Mouse (Mus musculus) urinary bladder, adult 18-20 months (tissue): Measurements from ENCODE around the gene Galnt2.

Source experiments
- DNase-seq, 2 experiments: peaks; one replicate each; pipeline ENCODE4 v3.0.0; 2022; ENCODE audit warnings: low spot score in 2 of 2, mixed read lengths in 2 of 2

Galnt2 gene

DNA sequence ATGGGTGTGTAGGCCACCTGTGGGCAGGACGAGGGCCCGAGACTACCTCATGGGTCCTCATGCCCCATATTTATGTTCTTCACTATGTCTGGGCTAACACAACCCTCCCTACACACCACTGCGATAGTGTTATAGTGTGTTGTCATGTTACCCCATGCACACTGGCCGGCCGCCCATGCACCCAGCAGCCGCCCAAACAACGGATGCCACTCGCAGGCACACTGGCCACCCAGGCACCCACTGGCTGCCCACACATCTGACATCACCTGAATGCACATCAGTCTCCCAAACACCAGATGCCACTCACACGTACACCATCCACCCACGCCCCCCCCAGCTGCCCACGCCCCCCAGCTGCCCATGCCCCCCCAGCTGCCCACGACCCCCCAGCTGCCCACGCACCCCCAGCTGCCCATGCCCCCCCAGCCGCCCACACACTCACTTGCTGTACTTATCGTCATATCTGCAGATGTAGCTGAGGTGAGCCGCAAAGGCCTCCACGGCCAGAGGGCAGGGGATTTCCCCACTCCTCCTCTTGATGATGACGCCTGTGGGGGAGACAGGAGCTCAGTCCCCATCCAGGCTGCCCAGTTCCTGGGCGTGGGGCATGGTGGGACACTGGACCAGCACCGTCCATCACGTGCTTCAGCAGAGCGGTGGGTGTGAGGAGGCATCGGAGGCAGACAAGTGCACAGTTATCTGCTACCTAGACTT lies 140.4 kb downstream of the Galnt2 start:
- DNase-seq: no peak

- no peak for DNase-seq
Measured at GRCm38 (mm10) chr8:124373753-124374152, 142.6 kb downstream of the Galnt2 start.

DNA sequence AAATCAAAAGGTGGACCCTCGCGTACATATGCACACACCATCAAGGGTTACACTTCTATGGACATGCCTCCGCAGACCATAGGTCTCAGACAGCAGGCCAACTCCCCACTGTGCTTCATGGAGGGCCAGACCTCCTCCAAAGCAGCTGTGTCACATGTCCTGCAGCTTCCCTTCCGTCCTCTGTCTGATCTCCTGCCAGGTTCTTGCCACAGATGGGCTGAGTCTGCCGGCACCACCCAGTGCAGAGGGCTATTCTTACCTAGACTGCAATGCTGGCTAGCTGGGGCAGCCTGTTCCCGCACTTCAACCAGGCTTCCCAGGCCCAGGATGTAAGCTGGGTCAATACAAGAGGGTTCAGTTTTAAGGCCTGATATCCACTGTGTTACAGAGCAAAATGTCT lies 144.0 kb downstream of the Galnt2 start:
- DNase-seq: no peak

DNA sequence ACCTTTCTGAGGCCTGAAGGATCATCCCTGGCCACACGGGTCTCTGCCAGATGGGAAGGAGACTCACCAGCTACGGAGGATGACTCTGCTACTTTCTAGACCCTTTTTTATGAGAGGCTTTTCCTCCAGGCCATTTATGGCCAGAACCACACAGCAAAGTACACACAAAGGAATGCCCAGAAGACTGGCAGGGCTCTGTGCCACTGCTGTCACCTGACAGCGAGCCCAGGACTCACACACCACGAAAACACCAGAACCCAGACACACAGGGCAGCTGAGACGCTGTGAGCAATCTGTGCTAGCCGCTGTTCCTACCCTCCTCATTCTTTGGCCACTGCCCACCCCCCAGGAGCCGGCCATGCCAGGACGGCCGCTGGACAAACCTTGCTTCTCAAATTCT lies 144.5 kb downstream of the Galnt2 start:
- DNase-seq: no peak

- DNase-seq: no peak
Measured at GRCm38 (mm10) chr8:124376406-124376805, 145.2 kb downstream of the Galnt2 start.

DNA sequence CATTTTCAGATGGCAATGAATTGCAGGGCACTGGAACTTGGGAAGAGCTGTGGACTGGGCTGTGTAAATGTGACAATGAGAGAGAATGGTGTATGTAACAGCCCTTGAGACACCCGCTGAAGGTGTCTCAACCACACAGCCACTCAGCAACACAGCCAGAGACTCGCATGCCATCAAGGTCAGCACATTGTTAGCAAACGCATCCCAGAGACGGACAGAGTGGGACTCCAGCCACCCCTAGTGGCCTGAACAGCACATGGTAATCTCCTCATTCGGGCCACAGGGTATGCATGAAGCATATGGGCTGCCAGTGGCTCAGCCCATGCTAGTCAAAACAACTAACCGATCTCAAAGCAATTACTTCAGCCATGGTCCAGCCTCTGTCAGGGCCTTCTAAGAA lies 148.1 kb downstream of the Galnt2 start:
- no peak for DNase-seq

DNA sequence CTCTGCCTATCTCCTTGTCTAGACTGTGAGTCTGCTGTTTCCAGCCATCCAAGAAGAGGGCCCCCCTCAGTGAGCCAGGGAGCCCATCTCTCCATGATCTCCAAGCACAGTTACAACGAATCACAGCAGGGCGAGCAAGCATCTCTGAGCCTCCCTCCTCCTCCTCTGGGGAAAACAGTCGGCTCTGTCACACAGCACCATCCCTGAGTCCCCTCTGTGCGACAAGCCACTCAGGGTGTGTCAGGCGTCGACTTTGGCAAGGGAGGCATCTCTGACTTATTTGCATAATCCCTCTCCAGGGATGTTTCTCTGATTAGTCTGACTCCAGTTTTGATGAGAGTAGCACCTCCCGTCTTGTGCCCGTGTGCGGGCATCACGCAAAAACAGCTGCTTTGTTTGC lies 151.0 kb downstream of the Galnt2 start:
- DNase-seq: no peak

DNA sequence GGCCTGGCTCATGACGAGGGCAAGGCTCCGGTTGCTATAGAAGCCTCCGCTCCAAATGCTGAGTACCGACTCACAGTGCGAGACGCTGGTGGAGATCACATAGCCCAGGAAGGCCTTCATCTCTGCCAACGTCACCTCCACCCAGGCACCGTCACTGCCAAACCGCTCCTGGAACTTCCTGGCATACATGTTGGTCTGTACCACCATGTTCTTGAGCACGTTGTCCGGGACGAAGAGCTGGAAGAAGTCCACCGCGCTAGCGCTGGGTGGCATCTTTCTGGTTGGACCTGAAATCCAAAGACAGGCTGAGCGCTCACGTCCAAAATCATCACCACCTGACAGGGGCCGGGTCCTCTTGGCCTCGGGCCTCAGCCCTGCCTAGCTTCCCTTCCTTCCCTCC lies 153.1 kb downstream of the Galnt2 start:
- no peak for DNase-seq

DNA sequence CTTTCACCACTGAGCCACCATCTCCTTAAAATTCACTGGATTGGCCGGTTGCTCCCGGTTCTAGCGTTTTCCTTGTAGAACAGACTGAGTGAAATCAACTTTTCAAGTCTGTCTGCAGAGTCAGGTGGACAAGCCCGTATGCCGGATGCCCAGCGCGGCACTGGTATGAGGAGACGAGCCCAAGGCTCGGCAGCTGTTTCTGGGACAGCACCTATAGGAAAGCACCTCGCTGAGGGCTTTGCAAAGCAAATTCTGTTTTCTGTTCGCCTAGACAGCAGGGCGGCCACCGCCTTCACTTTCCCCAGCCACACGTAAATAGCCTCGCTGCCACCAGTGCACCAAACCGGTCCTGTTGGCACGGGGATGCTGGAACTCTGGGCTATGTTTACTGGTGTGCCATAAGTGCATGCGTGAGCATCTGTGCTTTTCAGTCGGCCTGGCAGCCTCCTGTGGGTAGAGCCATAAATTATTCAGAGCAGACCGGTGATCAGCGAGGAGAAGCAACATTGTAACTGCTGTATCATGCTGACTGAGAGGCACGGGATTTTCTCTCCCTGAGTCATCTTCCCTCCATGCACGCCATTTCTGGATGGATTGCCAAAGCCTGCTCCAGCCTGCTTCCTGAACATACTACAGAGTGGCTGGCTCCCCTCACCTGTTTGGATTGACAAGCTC lies 155.2 kb downstream of the Galnt2 start:
- no peak for DNase-seq

DNA sequence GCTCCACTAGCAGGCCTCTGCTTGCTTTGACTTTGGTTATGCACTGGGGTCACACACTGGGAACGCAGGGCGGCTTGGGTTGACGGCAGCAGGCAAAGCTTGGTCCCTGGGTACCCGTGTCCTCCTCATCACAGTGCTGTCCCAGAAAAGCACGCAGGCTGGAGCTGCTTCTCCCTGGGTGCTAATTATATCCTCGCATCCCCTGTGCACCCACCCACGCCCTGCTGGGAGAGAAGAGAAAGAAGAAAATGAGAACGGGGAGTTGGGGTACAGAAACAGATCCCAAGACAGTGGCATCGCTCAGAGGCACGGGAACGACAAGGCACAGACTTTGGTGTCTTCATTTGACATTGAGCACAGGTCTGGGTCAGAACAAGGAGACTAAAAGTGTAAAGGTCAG lies 158.3 kb downstream of the Galnt2 start:
- no peak for DNase-seq

- DNase-seq: no peak
Measured at GRCm38 (mm10) chr8:124391191-124391590, 160.0 kb downstream of the Galnt2 start.

GRCm38 (mm10) chr8:124392271-124393012 lies 161.3 kb downstream of the Galnt2 start:
- no peak for DNase-seq

DNA sequence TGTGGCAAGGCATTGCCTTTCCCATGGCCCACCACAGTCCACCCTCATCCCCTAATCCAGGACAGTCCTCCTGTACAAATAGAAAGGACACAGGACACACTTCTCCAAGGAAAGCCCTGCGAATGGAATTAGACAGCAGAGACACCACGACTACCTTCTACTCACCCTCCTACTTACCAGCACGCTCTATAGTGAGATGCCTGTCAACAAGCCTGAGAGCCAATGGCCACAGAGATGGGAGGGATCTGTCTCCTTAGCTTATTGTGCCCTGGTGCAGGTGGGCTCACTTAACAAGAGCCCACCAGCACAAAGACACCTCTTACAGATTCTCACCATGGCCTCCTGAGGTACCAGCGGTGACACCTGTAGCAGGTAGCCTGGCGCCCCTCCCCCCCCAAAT lies 161.8 kb downstream of the Galnt2 start:
- no peak for DNase-seq

GRCm38 (mm10) chr8:124393927-124394326 lies 162.7 kb downstream of the Galnt2 start:
- no peak for DNase-seq

DNA sequence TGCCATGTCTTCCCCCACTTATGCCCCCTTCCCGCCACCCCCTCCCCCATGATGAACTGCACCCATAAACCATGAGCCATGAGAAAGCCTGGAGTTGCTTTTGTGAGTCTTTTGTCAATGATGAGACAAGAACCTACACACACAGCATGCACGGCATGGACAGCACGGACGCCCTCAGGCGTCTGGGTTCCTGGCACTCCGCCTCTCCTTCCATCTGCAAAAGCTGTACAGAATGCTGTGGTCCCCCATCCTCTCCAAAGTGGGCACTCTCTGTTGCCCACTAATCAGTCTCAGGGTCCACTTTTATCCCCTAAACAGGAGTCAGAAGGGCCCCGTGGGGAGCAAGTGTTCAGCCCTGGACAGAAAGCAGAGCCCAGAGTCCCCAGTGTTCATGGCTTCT lies 163.8 kb downstream of the Galnt2 start:
- no peak for DNase-seq
